Mouse (Mus musculus) kidney, adult 2 months (tissue): ENCODE measurements around the gene Rtn4rl1.

Source experiments
- CTCF ChIP-seq: fragments of 200-500 bp; conservative IDR thresholded peaks from 2 replicates; pipeline ENCODE4 v1.5.1; 2011; ENCODE audit warnings: low read depth, mild to moderate bottlenecking, control low read depth, low read length, moderate library complexity, mixed read lengths; ENCODE audit not compliant: insufficient read depth, insufficient read length
- POLR2A ChIP-seq: fragments of 200-500 bp; IDR thresholded peaks from one replicate; pipeline ENCODE4 v1.6.1; 2011; ENCODE audit warnings: low read depth, low read length, control low read depth

DNA sequence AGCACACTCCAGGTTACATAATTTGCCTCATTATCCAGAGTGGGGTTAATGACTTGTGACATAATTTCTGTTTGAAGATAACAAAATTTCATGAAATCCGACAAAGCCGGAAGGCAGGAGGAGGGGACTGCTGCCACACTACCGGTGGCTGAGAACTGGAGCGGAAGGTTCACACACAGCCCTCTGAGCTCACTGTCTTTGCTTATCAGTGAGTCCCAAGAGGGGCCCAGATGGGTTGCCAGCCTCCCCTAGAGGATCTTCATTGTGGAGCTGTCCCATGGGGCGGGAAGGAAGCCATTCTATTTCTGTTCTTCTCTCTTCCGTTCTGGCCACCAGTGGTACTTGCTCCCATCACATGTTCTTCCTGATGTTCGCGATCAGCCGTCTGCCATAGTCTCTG is 107.4 kb downstream of the Rtn4rl1 start:
- no peak for TF ChIP-seq CTCF
- TF ChIP-seq POLR2A: no peak
